Mouse (Mus musculus) left cerebral cortex, adult 2 months (tissue): ENCODE results near the gene Pigq. TPM values are rescaled to one million over a fixed set of nuclear protein-coding genes. Genes with fewer than 3 reads are reported as not detected.

Experiments
- DNase-seq, 2 experiments: peaks; one replicate each; pipeline ENCODE4 v3.0.0; 2021 to 2022; ENCODE audit warnings: low spot score in 2 of 2, mixed read lengths in 1 of 2; ENCODE audit errors: extremely low spot score in 1 of 2
- H3K27ac ChIP-seq: fragments of 200-600 bp; 2 replicates; pipeline ENCODE4 v1.8.1; 2022
- H3K4me3 ChIP-seq: fragments of 200-600 bp; 2 replicates; pipeline ENCODE4 v1.8.1; 2022
- CTCF ChIP-seq: fragments of 200-600 bp; IDR thresholded peaks from 2 replicates; pipeline ENCODE4 v1.8.1; 2022; ENCODE audit warnings: antibody characterized with exemption, mild to moderate bottlenecking, moderate library complexity
- intact Hi-C: fragments of 180-260 bp; cut with DNase I; formaldehyde crosslinking; loops from one replicate; pipeline ENCODE4 v1.15.1; 2025
- total RNA-seq, 2 experiments: library from RNA; stranded (reverse); gene quantifications; 2 replicates each; pipeline ENCODE4 v1.2.3; 2021

Gene Pigq
- total RNA-seq, 2 experiments from 2014 or later: 96.5 to 118 TPM

DNA sequence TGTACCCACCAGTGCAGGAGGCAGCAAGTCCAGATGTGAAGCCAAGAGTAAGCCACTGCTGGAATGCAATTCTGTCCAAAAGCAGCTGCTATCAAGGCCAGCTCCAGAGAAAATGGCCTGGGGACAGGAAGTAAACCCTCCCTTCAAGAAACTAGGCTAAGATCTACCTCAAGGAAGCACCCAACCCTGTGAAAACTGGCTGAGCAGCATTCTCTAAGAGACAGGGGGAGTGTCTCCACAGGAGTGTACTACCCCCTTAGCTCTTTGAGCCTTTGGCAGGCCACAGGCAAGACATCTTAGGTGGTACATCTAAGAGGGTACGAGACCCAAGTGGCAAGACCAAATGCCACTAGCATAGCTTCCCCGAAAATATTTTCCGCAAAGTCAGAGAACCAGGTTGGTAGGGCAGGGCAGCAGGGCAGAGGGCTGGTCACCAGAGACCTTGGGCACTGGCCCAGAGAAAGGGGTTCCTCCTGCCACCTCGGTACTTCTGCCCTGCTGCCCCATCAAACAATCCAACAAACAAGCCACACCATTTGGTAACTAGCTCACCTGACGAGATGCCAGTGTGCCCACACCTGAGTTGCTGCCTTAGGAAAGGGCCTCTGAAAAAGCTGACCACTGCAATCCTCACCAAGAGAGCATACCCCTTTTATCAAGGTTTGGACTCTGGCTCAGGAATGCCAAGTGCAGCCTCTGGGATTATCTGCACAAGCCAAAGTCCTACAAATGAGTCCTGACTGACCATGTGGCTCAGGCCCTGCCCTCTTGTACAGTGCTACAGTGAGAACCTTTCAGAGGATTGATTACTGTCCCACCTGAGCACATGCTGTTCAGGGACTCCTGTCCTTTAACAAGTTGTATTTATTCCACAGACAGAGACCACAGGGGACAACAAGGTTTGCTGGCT, 35.3 kb upstream of the Pigq start:
- intact Hi-C loops: loop anchor here (5.0 kb wide), 1 partner anchor 88 kb away; no protein-coding TSS in a partner anchor

DNA sequence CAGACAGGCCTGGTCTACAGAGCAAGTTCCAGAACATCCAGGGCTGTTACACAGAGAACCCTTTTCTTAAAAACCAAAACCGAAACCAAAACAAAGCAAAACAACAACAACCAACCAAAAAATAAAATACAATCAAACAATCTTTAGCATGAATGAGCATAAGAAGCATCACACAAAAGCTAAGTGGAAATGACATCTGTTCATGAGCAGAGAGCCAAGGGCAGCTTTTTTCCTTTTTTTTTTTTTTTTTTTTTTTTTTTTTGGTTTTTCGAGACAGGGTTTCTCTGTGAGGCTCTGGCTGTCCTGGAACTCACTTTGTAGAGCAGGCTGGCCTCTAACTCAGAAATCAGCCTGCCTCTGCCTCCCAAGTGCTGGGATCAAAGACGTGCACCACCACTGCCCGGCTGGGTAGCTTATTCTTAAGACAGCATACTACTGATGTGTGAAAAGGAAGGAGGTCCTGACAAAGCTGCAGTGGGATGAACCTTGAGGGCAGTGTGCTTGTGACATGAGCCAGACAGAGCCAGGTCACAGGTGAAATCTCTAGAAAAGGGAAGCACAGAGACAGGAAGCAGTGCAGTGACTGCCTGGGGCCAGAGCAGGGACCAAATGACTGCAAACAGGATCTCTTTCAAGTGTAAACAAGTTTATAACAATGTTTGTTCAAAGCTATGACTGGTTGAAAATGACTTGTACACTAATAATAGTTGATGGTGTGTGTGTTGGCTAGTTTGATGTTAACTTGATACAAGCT, 26.4 kb upstream of the Pigq start:
- 0 out of 2 replicates have a peak overlapping the region, but pooled peaks have one; percentile 11 for H3K27ac ChIP-seq
- intact Hi-C loops: no loop called here

More for the DNA sequence above, 35.3 kb upstream of the Pigq start:
- Histone ChIP-seq H3K4me3 (no peak overlapping the region), H3K27ac (peak overlapping the region; percentile 25; the same call in 1 of the 2 replicates)
- no peak for TF ChIP-seq CTCF
- DNase-seq: no peak

DNA sequence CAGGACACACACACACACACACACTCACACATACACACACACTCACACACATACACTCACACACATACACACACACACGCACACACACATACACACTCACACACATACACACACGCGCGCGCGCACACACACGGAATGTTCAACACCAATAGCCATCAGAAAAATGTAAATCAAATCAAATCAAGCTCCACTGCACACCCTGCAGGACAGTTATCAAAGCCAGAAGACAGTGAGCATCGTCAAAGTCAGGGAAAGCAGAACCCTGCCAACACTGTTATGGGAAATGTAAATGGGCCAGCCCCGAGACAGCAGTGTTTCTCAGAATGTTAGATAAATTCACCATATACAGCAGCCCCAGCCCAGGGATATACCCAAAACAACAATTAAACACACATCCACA, 25.7 kb upstream of the Pigq start:
- Histone ChIP-seq H3K27ac (0 out of 2 replicates have a peak overlapping the region, but pooled peaks have one; percentile 11), H3K4me3 (no peak overlapping the region)
- intact Hi-C loops: no loop called here
- no peak for DNase-seq
- peak; percentile 17 for TF ChIP-seq CTCF

More for the DNA sequence above, 26.4 kb upstream of the Pigq start:
- no peak for TF ChIP-seq CTCF
- DNase-seq: no peak
- no peak overlapping the region for H3K4me3 ChIP-seq

DNA sequence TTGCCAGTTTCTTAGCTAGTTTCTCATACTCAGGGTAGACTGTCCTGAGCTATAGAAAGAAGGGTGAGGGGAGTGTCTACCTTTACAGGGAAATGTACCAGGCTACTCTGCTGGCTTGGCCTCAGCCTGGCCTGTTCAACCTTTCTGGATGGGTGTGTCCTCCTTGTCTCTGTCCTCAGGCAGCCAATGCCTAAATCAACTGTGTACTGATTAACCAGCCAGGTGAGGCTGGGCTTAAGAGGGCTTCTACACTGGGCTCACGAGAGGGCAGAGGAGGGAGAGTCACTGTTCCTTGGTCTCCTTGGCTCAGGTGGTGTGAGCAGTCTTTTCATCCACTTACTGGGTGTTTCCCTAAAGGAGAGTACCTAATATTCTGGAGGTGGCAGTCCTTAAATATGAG, 23.4 kb upstream of the Pigq start:
- Histone ChIP-seq H3K27ac (no peak overlapping the region), H3K4me3 (no peak overlapping the region)
- TF ChIP-seq CTCF: no peak
- intact Hi-C loops: no loop called here
- no peak for DNase-seq

DNA sequence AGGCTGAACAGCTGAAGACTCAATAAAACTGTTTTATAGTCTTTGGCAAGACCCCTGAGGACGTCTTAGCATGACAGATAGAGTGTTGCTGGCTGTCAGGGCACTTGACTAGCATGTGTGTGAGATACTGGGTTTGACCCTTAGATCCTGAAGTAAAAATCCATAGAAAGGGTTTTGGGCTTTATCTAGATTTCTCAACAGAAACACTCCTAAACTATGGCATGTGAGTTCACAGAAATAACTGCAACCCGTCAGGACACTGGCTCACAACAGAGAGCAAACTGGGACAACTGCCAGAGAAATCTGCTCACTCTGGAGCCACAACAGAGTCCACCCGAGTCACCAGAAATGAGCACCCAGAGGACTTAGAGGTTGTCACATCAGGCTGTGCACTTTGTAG, 22.9 kb upstream of the Pigq start:
- H3K27ac ChIP-seq: no peak overlapping the region
- no peak overlapping the region for H3K4me3 ChIP-seq
- DNase-seq: no peak
- intact Hi-C loops: no loop called here
- no peak for TF ChIP-seq CTCF

DNA sequence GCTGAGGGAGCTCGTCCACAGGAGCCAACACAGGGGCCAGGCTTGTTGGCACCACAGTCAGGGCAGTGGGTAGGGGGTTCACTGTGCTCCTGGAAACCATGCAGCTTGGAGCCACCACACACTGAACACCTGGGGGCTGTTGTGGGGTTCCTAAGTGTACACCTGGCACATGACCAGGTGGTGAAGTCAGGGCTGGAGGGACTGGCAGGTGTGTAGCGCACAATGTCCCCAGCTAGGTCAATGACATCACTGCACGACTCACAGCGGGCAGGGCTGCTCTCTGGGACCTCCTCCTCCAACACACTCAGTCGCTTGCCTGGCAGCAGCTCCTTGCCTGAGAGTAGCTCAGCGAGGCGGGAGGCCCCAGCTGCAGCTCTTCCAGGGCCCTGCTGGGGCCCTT, 19.5 kb upstream of the Pigq start:
- no peak for TF ChIP-seq CTCF
- Histone ChIP-seq H3K4me3 (no peak overlapping the region), H3K27ac (no peak overlapping the region)
- intact Hi-C loops: no loop called here
- DNase-seq: no peak

DNA sequence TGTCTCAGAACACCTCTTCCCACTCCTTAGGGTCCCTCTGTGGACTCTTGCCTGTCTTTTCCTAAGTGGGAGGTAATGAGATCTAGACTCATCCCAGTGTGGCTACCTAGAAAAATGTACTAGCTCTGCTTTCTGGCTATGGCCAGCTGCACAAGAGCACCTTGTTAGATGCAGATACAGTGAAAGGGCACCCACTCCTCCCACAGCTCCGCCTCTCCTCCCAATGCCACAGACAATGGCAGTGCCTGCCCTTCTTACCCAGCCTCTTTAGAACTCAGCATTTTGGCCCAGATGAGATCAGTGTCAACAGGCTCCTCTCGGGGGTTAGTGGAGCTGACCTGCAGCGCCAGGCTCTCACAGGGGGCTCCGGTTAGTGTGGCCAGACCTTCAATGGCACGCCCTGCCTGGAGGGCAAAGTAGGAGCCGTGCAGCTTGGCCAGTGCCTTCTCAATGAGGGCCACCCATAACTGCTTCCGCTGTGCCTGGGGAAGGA, 17.7 kb upstream of the Pigq start:
- H3K27ac ChIP-seq: no peak overlapping the region
- TF ChIP-seq CTCF: no peak
- no peak overlapping the region for H3K4me3 ChIP-seq
- no peak for DNase-seq
- intact Hi-C loops: no loop called here

DNA sequence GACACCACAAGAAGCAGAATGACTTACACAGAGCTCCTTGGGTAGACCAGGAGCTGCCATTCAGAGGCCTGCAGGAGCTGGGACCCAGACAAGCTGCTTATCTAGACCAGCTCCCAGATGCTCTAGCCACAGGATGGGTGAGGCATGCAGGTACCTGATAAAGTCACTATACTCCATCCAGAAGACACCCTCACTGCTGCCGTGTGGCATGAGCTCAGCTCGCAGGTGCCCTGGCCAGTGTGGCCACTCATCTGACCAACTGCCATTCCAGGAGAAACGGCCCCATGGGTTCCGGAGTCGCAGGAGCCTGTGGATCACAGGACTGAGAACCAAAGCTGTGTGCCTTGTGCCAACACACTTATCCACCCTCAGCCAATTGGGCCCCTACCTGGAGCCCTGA, 16.8 kb upstream of the Pigq start:
- no peak overlapping the region for H3K4me3 ChIP-seq
- no peak for DNase-seq
- intact Hi-C loops: no loop called here
- no peak for TF ChIP-seq CTCF
- H3K27ac ChIP-seq: no peak overlapping the region

DNA sequence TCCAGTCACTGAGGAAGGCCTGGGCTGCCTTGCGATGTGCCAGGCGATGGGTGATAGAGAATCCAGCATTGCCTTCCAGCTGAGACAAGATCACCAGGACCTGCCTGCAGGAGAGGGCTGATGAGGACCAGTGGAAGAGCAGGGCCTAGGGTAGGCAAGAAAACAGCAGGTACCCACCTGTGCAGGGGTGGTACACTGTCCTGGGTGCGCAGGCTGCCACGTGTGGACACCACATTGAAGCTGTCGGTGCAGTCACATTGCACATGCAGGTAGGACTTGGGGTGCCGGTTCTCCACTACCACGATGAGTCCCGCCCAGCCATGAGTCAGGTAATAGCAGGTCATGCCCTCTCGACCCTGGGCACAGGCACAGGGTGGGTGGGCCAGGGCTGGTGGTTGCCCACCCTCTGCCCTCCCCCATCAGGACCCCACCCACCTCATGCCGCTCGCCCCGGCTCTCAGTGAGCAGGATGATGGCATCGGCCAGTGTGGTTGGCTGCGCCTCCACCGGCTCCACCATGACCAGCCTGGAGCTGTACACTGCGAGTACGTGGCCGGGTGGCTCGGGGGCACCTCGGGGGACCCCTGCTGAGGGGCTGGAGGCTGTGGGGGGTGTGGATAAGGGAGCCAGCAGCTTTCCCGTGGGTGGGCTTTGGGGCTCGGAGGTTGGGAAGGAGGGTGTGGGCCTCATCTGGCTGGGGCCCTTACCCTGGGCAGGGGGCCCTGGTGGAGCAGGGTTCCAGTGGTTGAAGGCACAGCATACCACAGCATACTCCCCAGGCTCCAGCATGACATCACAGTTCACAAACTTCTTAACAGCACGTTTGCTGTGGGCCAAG, 15.1 kb upstream of the Pigq start:
- intact Hi-C loops: no loop called here
- DNase-seq: no peak
- H3K4me3 ChIP-seq: no peak overlapping the region
- no peak overlapping the region for H3K27ac ChIP-seq
- no peak for TF ChIP-seq CTCF

DNA sequence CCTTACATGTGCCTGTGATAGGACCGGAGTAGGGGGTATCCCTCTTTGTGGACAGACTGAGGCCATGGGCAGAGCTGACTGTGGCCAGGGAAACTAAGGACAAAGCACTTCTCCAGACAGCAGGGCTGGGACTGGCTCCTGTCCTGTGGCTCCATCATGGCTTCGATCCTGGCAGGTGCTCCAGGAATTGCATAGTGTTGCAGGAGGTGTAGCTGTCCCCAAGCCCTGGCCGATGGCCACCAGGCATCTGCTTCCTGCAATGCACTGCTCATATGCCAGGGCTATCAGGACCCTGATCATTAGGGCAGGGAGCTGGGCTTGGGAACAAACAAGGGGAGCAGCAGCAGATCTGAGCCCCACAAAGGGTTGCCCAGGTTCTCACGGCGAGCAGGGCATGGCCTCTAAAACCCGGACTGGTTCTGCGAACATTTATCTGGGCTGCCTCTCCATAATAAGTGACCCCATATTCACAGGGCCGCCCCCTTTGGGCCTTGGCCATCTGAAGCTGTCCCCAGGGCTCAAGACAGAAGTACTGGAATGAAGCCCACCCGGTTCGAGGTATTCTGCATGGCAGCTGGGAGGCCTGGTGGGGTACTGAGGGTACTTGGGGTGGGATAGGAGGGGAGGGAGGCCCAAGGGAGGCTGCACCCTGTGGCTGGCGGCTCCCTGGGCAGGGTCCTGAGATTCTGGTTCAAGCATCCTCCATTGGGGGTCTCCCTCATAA, 14.2 kb upstream of the Pigq start:
- intact Hi-C loops: no loop called here
- no peak for TF ChIP-seq CTCF
- DNase-seq: no peak
- no peak overlapping the region for H3K4me3 ChIP-seq
- no peak overlapping the region for H3K27ac ChIP-seq

DNA sequence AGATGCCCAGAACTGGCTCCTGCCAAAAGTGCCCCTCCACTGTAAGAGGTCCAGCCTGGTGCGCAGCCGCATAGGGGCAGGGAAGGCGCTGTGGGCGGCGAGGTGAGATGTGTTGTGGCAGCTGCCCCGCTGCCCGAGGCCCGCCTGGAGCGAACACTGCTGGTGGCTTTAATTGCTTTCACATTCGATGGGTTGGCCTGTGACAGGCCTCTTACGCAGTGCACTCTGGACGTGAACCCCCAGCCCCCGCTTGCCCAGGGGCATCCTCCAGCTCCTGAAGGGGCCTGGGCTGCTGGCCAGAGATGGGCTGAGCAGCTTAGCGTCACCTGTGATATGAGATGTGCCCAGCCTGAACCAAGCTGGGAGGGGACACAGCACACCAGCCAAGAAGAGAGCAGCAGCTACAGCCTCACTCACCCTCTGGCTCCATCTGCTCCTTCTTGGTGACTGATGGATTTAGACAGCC, 12.9 kb upstream of the Pigq start:
- H3K27ac ChIP-seq: no peak overlapping the region
- intact Hi-C loops: no loop called here

More for the DNA sequence above, 12.9 kb upstream of the Pigq start:
- no peak overlapping the region for H3K4me3 ChIP-seq
- no peak for TF ChIP-seq CTCF
- DNase-seq: no peak
